In the genomic region with DNA sequence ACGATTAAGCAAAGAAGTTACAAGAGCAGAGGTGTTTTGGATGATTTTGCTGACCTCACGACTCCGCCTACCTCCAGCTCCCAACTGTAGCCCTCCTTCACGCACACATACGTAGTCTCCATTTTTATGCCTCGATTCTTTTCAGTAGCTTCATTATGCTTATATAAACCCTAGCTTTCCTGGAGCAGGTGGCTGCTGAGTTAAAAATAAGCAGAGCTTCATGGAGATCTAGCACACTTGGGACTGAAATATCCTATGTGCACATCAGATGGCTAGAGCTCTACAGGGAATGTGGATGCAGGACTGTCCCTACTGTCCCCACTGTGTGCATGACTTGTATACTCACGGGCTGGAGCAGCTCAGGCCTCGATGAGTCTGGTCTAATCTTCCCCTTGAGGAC, we compare ENCODE assay signal across 14 mouse cellular contexts. TPM values are rescaled to one million over a fixed set of nuclear protein-coding genes. Genes with fewer than 3 reads are reported as not detected.
DNase-seq lines count a peak whose midpoint lies in the region; ATAC-seq and TF ChIP-seq lines count a peak whose summit lies in the region.
"Had no signal": no experiment of that assay in that cellular context is flagged by ENCODE, and none has a peak within 500 bp of the region (broad histone marks: within the 10 kb centered on the region; RNA-seq: fewer than 3 reads in every experiment).

No protein-coding gene starts in this region.

- TF ChIP-seq CTCF in cortical plate, adult 2 months (IDR thresholded peaks at IDR 0.05; ENCODE audit: extremely low read depth, insufficient read depth, low read length) = no peak

- no peaks in the 10 kb centered on the region for H3K9me3 ChIP-seq in kidney, embryonic 15.5 days (replicated peaks)
- H3K9me3 ChIP-seq: hindbrain, embryonic 15.5 days; liver, embryonic 13.5 days; stomach, embryonic 15.5 days had no signal

- ATAC-seq in kidney, embryonic 15.5 days (replicated peaks; ENCODE audit: low FRiP score) = no peak

- WGBS in kidney, embryonic 15.5 days = 86% methylated on average over 8 of the region's 8 CpGs

- peak overlapping the region; percentile 52 for H3K27ac ChIP-seq in cortical plate, adult 2 months (ENCODE audit: insufficient read depth, low read length)
- H3K27ac ChIP-seq in kidney, embryonic 15.5 days = no peak overlapping the region
- H3K27ac ChIP-seq: hindbrain, embryonic 15.5 days; liver, embryonic 13.5 days; macrophage; stomach, embryonic 15.5 days had no signal

- no peak overlapping the region for H3K9ac ChIP-seq in kidney, embryonic 15.5 days
- H3K9ac ChIP-seq: hindbrain, embryonic 15.5 days; liver, embryonic 13.5 days; stomach, embryonic 15.5 days had no signal

- H3K27me3 ChIP-seq in kidney, embryonic 15.5 days = no peaks in the 10 kb centered on the region
- H3K27me3 ChIP-seq: hindbrain, embryonic 15.5 days; liver, embryonic 13.5 days; stomach, embryonic 15.5 days had no signal

- no peak overlapping the region for H3K4me3 ChIP-seq in cortical plate, adult 2 months (ENCODE audit: insufficient read depth, low read length)
- H3K4me3 ChIP-seq in kidney, embryonic 15.5 days (replicated peaks) = no peak overlapping the region
- H3K4me3 ChIP-seq: hindbrain, embryonic 15.5 days; liver, embryonic 13.5 days; stomach, embryonic 15.5 days had no signal

- 0 out of 2 replicates have a peak, but pooled peaks have one; percentile 8 for TF ChIP-seq POLR2A in cortical plate, adult 2 months (IDR thresholded peaks at IDR 0.05; ENCODE audit: extremely low read depth, insufficient read depth, low read length)

- DNase-seq in left cerebral cortex, adult 11 months (ENCODE audit: low spot score) = peak; percentile 69
- DNase-seq in left cerebral cortex, postnatal 4 days = no peak
- peak; percentile 67 to 97 for DNase-seq in left cerebral cortex, postnatal 25 days (ENCODE audit: low spot score in 2 of 2)
- DNase-seq in thymus, postnatal 14 days = peak; percentile 16
- no peak for DNase-seq in kidney, postnatal 4 days
- DNase-seq in adrenal gland, postnatal 25 days = no peak
- DNase-seq: kidney, postnatal 25 days; liver, embryonic 13.5 days had no signal

- H3K4me2 ChIP-seq in kidney, embryonic 15.5 days = no peak overlapping the region
- H3K4me2 ChIP-seq: heart, embryonic 11.5 days; hindbrain, embryonic 15.5 days; liver, embryonic 13.5 days; stomach, embryonic 15.5 days had no signal

- H3K4me1 ChIP-seq in cortical plate, adult 2 months (ENCODE audit: control insufficient read depth, insufficient read depth, low read length) = no peaks in the 10 kb centered on the region
- H3K4me1 ChIP-seq in kidney, embryonic 15.5 days = peaks cover 3% of the 10 kb centered on the region
- H3K4me1 ChIP-seq: stomach, embryonic 15.5 days had no signal

- no peaks in the 10 kb centered on the region for H3K36me3 ChIP-seq in kidney, embryonic 15.5 days
- H3K36me3 ChIP-seq: hindbrain, embryonic 15.5 days; liver, embryonic 13.5 days; stomach, embryonic 15.5 days had no signal

- intact Hi-C loops in left cerebral cortex, postnatal 4 days (cut with DNase I) = loop anchor here (10.0 kb wide), 1 partner anchor 93 kb away; no protein-coding TSS in a partner anchor
- intact Hi-C loops in left cerebral cortex, postnatal 25 days (cut with DNase I) = loop anchor here (1.0 kb wide), 2 partner anchors 18 to 37 kb away; no protein-coding TSS in a partner anchor

RNA-seq across cellular contexts. Expression of a gene that starts 28.6 kb away (rescaled TPM):
- 1 to 10 TPM; 2.0 to 2.4 TPM for total RNA-seq in left cerebral cortex, postnatal 4 days (2021)
- 17.7 and 18.1 TPM in 2 replicates for polyA plus RNA-seq in cortical plate, adult 2 months (2012; rRNA removed)
- total RNA-seq in left cerebral cortex, postnatal 25 days (2021) = 10 to 100 TPM; 14.6 to 22.7 TPM
- polyA plus RNA-seq in kidney, embryonic 15.5 days (2015; fragmentation: Nextera tagmentation; extraction: Ambion mirVana) = 4.0 and 5.0 TPM in 2 replicates
- 1.4 and 1.8 TPM in 2 replicates for total RNA-seq in adrenal gland, postnatal 25 days (2021)
- polyA plus RNA-seq: macrophage had no signal

RNA-seq across cellular contexts. Expression of a gene that starts 32.2 kb away (rescaled TPM):
- total RNA-seq in left cerebral cortex, postnatal 4 days (2021) = 100 to 1,000 TPM in 1 of 2 experiments, 10 to 100 TPM in 1; 97.7 to 101 TPM
- polyA plus RNA-seq in cortical plate, adult 2 months (2012; rRNA removed) = 54.7 and 61.6 TPM in 2 replicates
- total RNA-seq in left cerebral cortex, postnatal 25 days (2021) = 10 to 100 TPM; 50.0 to 55.6 TPM
- 153 and 154 TPM in 2 replicates for polyA plus RNA-seq in kidney, embryonic 15.5 days (2015; fragmentation: Nextera tagmentation; extraction: Ambion mirVana)
- 35.7 and 36.6 TPM in 2 replicates for total RNA-seq in adrenal gland, postnatal 25 days (2021)

RNA-seq across cellular contexts. Expression of a gene that starts 34.1 kb away (rescaled TPM):
- total RNA-seq in left cerebral cortex, postnatal 4 days (2021) = 10 to 100 TPM; 30.9 to 37.9 TPM
- 33.1 and 33.8 TPM in 2 replicates for polyA plus RNA-seq in cortical plate, adult 2 months (2012; rRNA removed)
- 10 to 100 TPM; 43.0 to 45.2 TPM for total RNA-seq in left cerebral cortex, postnatal 25 days (2021)
- 33.2 and 33.3 TPM in 2 replicates for polyA plus RNA-seq in kidney, embryonic 15.5 days (2015; fragmentation: Nextera tagmentation; extraction: Ambion mirVana)
- 26.2 and 27.6 TPM in 2 replicates for total RNA-seq in adrenal gland, postnatal 25 days (2021)

RNA-seq across cellular contexts. Expression of a gene that starts 38.8 kb away (rescaled TPM):
- total RNA-seq in left cerebral cortex, postnatal 4 days (2021) = 10 to 100 TPM; 14.9 to 15.8 TPM
- 32.5 and 33.3 TPM in 2 replicates for polyA plus RNA-seq in cortical plate, adult 2 months (2012; rRNA removed)
- total RNA-seq in left cerebral cortex, postnatal 25 days (2021) = 10 to 100 TPM; 19.9 to 20.8 TPM
- polyA plus RNA-seq in kidney, embryonic 15.5 days (2015; fragmentation: Nextera tagmentation; extraction: Ambion mirVana) = 49.7 and 51.3 TPM in 2 replicates
- total RNA-seq in adrenal gland, postnatal 25 days (2021) = 28.0 and 28.2 TPM in 2 replicates

Comparison
In these comparisons a context has a peak if more than half of its experiments do, and no peak if none do; other contexts are left out.
1. DNase-seq: peak in left cerebral cortex, adult 11 months (single experiment), left cerebral cortex, postnatal 25 days (2 of 2) and thymus, postnatal 14 days (single experiment); none in left cerebral cortex, postnatal 4 days (single experiment), kidney, postnatal 4 days (0 of 2) and adrenal gland, postnatal 25 days (single experiment).